Mouse (Mus musculus) common myeloid progenitor, adult 5-6 weeks (primary cell): ENCODE measurements around the gene Tgfbr3. TPM values are rescaled to one million over a fixed set of nuclear protein-coding genes. Genes with fewer than 3 reads are reported as not detected.

Experiments
- ATAC-seq: replicated peaks from 2 replicates; pipeline ENCODE4 v1.8.0; 2016; ENCODE audit warnings: low read depth, mild to moderate bottlenecking, moderate TSS enrichment, inconsistent platforms; ENCODE audit not compliant: poor library complexity, severe bottlenecking
- total RNA-seq: library from RNA; stranded (forward); fragments of 200-1000, 187-1606 nt; gene quantifications from 2 replicates; pipeline ENCODE4 v1.2.3, GENCODE M21; 2017

The Tgfbr3 gene
- total RNA-seq, 1 experiment from 2014 or later, result 21.3 TPM

DNA sequence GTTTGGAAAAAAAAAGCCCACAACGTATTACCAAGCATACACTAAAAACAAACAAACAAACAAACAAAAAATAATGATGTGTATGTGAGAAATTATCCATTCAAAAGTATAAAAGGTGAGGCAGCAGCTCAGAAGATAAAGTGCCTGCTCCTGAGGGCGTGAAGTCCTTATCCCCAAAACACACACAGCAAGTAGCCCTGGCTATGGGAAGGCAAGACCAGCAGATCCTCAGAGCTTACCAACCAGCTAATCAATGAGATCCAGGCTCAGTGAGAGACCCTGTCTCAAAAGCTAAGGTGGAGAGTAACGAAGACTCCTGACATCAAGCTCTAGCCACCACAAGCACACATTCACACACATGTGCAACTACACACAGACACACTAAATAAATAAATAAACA, 70.8 kb downstream of the Tgfbr3 start:
- ATAC-seq, result no peak

DNA sequence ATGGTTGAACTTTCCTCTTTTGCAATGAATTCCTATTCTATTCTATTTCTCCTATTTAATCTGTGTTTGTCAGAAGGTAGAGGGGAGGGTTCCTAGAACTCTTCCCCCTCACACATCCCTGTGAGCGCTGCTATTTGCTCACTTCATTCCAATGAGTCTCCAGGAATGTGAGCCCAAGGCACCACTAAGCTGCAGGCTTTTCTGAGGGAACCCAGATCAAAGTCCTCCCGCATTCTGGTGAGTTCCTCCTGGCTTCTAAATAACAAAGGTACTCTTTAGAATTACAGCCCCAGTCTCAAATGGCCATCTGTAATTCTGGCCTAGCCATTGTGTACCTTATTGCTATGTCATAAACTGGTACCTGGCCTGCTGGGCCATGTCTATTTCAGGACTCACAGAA, 72.3 kb downstream of the Tgfbr3 start:
- no peak for ATAC-seq

DNA sequence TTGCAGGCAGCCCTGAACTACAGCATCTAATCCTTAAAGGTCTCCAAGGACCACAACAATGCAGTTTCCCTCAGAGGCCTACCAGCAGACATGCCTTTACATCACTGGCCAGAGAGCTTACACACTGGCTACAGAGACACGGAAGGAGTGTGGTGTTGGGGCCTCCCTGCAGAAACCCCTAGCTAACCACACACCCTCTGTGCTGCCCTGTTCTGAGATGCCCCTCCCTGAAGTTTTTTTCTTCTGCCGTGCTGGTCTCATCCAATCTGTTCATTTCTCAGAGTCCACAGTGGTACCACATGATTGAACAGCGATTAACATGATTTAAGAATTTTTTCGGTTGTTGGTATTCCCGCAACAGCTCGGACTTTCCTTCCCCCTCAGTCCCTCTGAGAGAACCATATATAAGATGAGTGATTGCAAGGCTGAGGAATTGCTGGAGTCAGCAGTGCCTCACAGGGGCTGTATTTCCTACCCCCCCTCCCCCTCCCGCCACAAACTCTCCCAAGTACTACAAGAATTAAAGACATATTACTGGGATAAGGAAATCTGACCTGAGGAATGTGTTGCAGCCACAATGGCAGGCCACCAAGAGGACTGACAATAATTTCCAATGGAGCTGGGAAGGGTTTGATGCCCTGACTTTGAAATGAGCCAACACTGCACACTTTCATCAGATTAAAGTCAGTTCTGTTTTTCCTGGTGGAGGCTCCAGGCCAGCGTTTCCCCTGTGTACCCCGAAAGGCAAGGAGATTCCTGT, 75.9 kb downstream of the Tgfbr3 start:
- 0 out of 2 replicates have a peak, but pooled peaks have one; percentile 15 for ATAC-seq

DNA sequence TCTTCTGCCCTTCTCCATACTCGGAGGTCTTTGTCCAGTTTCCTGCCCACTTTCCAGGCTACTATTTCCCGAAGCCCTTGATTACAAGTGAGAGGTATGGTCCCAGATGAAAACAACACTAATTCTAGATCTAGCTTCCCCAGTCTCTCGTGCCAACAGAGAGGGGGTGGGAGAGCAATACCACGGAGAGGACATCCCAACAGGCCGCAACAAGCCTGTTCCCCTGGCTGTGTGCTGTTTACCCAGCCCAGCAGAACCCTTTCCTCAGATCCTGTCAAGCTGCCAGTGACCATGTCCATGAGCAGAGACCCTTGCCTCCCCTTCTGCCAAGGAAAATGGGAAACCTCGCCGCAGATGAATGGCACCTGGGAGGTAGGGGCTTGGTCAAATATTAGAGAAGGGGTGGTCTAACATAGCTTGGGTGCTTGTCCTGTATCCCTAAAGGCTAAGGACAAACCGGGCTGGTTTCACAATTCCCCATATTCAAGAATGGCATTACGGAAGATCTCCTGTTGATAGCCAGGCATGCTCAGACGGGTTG, 77.5 kb downstream of the Tgfbr3 start:
- ATAC-seq, result no peak

DNA sequence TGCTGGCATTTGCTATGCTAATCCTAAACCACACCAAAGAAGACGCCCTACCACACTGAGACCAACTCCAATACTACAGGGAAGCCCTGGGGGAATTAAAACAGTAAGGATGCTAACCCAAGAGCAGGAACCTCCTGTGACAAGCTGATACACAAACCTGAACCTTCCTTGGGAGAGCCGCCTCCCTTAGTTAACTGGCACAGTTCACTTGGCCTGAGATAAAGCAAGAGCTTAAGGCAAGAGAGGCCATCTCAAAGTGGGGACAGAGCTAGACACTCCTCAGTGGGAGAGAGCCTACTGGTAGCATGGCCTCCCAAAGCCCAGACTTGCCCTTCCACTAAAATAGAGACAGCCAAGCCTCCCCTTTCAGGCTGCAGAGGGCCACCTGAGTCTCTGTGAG, 79.4 kb downstream of the Tgfbr3 start:
- ATAC-seq, result no peak

DNA sequence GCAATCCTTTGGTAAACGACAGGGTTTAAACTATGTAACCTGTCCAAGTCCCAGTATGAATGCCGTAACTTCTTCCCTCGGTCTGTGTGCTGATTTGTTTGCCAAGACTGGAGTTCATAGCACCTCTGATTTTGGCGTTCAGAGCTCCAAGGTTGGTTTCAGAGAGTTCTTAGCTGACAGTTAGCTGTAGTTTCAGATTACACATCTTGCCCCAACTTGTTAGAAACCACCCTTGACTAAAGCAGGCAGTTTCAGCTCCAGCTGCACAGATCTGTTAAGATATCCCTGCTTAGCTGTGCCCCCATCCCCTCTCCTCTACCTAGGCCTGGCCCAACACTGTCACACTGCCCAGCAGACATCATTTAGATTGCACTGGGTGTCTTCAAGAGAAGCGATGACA, 81.5 kb downstream of the Tgfbr3 start:
- no peak for ATAC-seq

DNA sequence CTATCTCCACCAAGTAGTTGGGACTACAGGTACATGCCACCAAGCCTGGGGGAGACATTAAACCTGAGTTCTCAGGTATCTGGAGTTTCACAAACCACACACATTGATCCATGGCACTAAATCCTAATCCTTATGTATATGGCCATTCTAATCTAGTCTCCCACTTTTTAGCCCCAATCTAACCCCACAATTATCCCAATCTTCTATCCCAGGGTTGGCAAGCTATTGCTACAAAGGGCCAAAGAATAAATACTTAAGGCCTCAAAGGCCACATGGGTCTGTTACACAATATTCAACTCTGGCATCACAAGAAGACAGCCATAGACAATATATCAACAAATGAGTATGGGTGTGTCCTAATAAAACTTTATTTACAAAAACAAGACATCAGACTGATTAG, 85.1 kb downstream of the Tgfbr3 start:
- ATAC-seq, result no peak

DNA sequence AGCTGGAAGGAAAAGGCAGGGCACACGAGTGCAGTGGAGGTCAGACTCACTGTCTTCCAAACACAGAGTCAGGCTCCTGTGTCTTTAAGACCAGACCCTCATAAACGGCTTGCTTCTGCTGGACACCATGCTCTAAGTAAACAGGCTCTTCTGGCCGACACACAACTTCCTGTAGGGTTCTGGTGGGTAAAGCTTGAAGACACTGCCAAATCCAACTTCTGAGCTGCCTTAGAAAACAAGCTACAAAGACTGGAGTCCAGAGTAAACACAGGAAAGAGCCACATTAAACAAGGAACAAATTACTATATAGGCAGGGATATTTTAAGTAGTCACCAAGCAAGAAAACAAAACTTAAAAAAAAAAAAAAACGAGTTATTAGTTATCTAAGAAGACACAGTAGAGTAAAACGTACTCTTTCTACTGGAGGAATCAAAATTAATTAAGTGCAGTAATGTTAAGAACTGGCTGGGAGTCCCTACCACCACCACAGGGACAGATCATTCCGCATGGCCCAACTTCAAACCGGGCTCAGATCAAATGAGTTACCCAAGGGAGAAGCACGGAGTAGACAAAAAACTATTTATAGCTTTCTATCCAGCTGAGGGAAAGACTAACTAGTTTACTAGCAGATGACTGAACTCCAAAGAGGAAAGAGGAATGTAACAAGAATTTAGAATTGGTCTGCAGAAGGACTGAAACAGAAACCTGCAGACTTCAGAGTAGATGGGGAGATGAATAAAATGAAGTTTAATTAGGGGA, 86.4 kb downstream of the Tgfbr3 start:
- no peak for ATAC-seq

DNA sequence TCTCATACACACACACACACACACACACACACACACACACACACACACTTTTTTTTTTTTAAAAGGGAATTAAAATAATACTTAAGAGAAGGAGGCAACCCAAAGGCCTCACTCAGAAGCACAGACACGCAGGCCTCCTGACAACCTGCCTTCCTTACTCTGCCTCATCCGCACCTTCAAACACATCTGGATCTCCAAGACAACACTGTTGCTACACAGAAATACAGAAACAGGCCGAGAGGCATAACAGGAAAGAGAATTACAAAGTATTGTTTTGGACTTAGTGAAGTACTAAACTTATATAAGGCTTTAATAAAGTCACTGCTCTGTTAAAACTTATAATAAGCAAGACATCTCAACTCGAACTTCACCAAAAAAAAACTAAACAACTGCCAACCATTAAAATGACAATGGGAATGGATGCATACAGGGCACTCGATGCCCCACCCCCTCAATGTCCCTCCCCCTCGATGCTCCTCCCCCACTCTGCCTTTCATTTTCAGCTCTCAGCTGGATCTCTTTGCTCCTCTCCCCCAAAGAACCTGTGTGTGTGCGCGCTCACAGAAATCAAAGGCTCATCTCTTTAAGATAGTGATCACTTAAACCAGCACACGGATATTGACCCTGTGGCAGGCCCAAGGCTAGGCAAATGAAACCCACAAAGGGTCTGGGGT, 87.8 kb downstream of the Tgfbr3 start:
- no peak for ATAC-seq

DNA sequence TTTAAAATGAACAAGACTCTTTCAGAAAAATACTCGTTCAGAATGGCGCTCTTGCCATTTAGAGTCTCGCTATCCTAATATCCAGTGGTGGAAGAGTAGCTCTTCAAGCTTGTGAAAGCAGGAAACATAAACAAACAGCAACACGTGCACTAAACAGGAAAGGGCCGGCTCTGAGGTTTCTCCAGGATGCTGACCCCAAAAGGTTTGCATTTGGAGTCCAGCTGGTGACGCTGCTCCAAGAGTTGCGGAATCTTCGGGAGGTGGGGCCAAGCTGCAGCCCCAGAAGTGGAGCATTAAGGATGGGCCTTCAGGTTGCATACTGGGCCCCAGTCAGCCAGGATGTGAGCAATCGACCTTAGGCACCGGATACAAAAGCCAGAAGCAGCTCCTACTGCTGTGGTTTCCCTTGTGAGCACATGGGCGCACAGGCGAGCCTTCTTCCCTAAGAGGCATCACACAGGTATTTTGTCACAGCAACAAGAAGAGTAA, 88.5 kb downstream of the Tgfbr3 start:
- ATAC-seq, result peak; percentile 42

DNA sequence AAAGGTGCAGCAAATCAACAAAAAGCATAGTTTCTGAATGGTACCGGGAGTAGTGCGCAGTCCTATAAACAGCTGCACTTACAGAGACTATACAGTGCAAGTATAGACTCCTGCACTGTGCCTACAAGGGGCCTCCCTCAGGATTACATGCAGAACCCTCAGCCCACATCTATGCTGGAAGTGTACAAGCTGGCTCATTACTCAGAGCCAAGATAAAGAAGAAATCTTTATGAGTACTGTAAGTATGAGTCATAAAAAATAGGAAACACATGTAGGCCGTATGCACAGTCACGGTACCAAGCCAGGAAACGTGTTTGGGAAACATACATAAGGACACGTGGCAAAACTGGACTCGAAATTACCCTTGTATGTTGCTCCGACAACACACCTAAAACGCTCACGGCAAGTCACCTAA, 89.2 kb downstream of the Tgfbr3 start:
- ATAC-seq, result peak; percentile 46

DNA sequence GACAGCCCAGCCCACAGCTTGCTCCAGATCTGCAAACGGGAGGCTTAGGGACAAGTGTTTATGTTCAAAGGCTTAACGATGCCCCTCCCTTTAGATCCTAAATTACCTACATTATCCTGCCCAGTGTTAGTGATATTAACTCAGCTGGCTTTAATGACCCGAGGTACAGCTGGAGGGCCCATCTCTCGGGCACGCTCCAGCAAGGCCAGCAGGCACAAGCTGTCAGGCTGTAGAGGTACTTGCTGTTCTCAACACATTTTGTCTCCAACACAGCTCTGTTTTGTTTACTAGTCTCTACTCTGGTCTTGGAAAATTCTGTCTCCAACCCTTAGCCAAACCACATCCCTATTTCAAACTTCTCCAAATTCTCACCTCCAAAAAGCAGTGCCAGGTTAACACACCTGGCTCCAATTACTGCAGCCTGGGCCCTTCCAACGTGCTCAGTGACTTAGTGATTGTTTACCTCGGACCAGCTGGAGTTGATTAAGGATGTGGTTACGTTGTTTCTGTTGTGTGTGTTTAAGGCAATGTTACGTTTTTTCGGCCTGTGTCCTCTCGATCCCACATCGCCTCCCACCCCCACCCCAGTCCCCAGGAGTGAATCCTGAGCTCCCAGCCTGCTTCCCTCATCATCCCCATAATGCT, 93.6 kb downstream of the Tgfbr3 start:
- no peak for ATAC-seq

DNA sequence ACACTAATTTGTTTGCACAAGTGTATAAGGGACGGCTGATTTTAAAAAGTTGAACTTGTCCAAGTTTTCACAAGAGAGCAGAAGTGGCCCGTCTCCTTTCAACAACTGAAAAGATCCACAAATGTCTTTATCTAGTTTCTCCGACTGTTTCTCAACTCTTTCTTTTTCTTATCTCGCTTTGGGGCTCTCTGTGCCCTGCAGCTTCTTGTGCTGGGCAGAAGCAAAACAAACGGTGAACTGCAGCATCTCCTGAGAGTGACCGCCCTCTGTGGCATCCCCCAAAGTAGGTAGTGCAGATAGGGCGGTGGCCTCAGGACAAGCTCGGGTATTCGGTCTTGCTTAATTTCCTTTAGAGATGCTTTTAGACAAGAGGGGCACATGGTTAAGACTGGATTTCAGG, 96.3 kb downstream of the Tgfbr3 start:
- peak; percentile 34 for ATAC-seq

DNA sequence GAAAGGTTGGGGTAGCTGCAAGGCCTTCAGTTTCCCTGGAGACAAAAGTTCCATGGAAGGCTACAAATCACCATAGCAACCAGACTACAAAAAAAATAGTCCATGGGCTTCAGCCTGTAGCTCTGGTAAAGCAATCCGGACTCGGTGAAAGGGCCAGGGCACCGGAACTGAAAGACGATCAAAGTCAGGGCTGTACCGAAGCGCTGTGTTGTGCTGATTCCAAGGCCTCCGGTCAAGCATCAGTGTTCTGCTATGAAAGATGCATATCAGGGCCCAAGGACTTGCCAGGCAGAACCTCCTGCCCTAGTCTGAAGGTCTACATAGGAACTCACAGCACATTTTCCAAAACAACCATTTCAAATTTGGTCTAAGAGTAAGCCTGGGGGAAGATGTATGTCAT, 97.1 kb downstream of the Tgfbr3 start:
- ATAC-seq, result no peak

DNA sequence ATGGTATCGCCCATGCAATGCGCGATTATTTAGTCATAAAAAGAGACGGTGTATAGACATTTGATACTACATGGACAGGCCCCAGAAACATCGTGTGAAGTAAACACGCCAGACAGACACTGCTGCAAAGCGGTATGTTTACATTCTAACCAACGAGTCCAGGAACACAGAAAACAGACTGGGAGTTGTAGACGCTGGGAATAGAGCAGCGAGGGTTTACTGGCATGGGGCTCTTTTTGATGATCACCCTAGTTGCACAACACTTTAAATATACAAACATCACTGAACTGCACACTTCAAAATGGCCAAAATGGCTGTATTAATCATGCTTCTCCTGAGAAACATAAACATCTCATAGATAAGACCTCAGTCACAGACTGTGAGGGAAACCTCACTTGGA, 100.9 kb downstream of the Tgfbr3 start:
- ATAC-seq, result no peak

DNA sequence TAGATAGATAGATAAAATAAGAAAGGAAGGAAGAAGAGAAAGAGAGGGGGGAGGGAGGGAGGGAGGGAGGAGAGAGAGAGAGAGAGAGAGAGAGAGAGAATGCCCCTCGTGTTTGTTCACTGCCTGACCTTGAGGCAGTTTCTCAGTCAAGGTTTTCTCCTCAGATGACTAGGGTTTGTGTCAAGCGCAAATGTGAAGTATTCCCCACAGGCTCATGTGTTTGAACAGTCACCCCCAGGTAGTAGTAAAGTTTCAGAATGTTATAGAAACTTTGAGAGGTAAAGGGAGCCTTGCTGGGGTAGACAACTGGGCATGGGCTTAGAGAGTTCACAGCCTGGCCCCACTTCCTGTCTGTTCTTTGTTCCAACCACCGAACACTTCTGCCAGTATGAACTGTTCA, 103.2 kb downstream of the Tgfbr3 start:
- ATAC-seq, result no peak

DNA sequence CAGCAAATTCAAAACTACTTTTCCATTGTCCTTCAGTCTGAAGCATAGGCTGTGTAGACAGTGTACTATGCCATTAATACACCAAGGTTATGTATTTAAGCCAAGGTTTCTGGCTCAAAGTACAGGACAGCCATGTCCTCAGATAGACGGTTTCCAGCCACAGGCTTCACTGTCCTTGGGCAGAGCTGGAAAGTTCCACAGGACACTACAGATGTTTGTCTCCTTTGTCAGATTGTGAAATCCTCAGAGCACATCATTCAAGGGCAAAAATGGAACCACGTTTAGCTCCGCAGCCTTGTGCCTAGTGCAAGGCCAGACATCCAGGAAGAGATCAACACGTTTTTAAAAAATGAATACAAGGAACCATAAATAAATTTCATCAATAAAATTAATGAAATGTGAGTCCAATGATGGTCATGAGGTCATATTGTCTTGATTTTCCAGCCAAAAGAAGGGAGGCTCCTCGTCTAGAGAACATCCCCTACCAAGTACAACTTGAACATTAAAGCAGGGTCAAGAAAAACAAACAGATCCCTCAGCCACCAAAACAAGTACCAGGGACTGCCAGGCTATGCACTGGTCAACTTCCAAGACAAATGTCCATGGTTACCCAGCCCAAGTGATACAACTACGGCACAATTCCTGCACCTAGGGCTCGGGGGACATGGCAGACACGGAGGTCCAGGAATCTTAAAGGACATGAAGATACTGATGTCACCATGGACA, 105.1 kb downstream of the Tgfbr3 start:
- ATAC-seq, result no peak

DNA sequence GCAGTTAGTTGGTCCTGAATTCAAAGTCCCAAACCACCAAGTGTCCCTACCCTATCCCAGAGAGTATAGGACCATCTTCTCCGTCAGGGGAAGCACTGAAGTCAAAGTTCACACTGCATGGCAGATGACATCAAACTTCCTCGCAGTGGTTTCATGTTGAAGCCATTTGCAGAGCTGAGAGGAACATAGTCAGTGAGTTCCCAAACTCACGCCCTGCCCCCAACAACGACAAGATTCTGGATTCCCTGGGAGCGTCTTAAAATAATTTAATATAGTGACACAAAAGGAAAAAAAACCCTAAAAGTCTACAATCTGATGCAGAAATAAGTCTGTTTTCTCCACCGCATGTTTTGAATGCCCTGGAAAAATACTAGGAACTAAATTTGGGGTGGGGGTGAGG, 105.9 kb downstream of the Tgfbr3 start:
- no peak for ATAC-seq

DNA sequence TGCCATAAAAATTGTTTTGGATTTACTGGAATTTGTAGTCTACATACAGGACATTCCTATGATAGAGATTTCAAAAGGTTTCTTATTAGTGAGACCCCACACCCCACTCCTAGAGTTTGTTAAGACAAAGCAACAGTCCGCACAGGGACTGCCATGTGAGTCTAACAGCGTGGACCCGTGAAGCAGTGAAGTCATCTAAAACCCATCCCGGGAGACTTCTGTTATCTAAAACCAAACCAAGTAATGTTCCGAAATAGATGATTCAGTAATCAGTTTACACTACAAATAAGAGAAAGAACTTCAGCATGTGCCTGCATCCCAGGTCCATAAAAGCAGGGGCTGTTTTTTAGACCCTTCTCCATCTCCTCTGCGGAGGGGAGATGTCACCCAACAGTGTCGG, 106.7 kb downstream of the Tgfbr3 start:
- ATAC-seq, result no peak

DNA sequence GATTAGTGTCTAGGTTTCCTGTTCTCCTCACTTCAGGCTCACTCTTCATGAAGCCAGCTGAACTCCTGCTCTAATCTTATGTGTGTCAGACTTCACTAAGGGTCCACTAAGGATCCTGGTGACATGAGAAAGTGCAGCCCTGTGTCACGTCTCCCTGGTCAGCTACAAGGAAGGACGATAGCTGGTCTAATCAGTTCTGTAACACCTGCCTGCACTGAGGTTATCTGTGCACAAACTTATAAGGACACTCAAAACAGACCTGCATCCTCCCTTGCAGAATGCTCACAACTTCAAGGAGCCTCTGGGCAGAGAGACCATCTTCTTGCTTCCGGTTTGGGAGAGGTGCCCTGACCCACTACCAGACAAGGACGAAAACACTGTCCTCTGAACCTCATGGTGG, 107.6 kb downstream of the Tgfbr3 start:
- no peak for ATAC-seq
